Mouse (Mus musculus) intestine, embryonic 15.5 days (tissue): ENCODE results near the gene Rps3a1. TPM values are rescaled to one million over a fixed set of nuclear protein-coding genes. Genes with fewer than 3 reads are reported as not detected.

Experiments used
- ATAC-seq: fragments of 200-750 bp; cut with Nextera tagmentation; 2 replicates; pipeline ENCODE4 v1.8.0; 2017; ENCODE audit warnings: moderate TSS enrichment, moderate library complexity
- H3K27ac ChIP-seq: fragments of 300-500 bp; sonication (generic); 2 replicates; pipeline ENCODE4 v1.5.1; 2015; ENCODE audit warnings: mild to moderate bottlenecking, inconsistent platforms
- H3K27me3 ChIP-seq: fragments of 300-500 bp; sonication (generic); replicated peaks from 2 replicates; pipeline ENCODE4 v1.6.1; 2015; ENCODE audit warnings: inconsistent platforms
- H3K36me3 ChIP-seq: fragments of 300-500 bp; sonication (generic); 2 replicates; pipeline ENCODE4 v1.6.1; 2015; ENCODE audit warnings: inconsistent platforms
- H3K4me1 ChIP-seq: fragments of 300-500 bp; sonication (generic); replicated peaks from 2 replicates; pipeline ENCODE4 v1.6.1; 2015; ENCODE audit warnings: inconsistent platforms
- H3K4me2 ChIP-seq: fragments of 300-500 bp; sonication (generic); replicated peaks from 2 replicates; pipeline ENCODE4 v1.6.1; 2015; ENCODE audit warnings: mild to moderate bottlenecking, inconsistent platforms
- H3K4me3 ChIP-seq: fragments of 300-500 bp; sonication (generic); replicated peaks from 2 replicates; pipeline ENCODE4 v1.5.1; 2015; ENCODE audit warnings: inconsistent platforms
- H3K9ac ChIP-seq: fragments of 300-500 bp; sonication (generic); 2 replicates; pipeline ENCODE4 v1.6.1; 2015; ENCODE audit warnings: inconsistent platforms
- H3K9me3 ChIP-seq: fragments of 300-500 bp; sonication (generic); 2 replicates; pipeline ENCODE4 v1.6.1; 2016; ENCODE audit warnings: inconsistent platforms
- WGBS: fragments of 180-500 bp; shearing (Covaris S2); methylation state at CpG from one replicate; pipeline ENCODE4 v1.1.7; 2015; 5-methylcytosine and 5-hydroxymethylcytosine counted together
- polyA plus RNA-seq: library from polyadenylated mRNA; unstranded; fragments of >200 nt; fragmentation: Nextera tagmentation; extraction: Ambion mirVana; gene quantifications from 2 replicates; pipeline ENCODE4 v1.2.1, GENCODE M21; 2015

Gene Rps3a1
- polyA plus RNA-seq, 1 experiment from 2014 or later = 1,419 TPM

GRCm38 (mm10) chr3:86139660-86140059 is 2.8 kb downstream of the Rps3a1 start:
- H3K9ac ChIP-seq = no peak overlapping the region
- H3K27ac ChIP-seq = no peak overlapping the region
- no peaks in the 10 kb centered on the region for H3K27me3 ChIP-seq
- WGBS = 94% methylated on average over 4 of the region's 4 CpGs
- H3K4me3 ChIP-seq = no peak overlapping the region
- no peak for ATAC-seq
- no peak overlapping the region for H3K4me2 ChIP-seq
- H3K36me3 ChIP-seq = peaks cover 20% of the 10 kb centered on the region
- H3K9me3 ChIP-seq = no peaks in the 10 kb centered on the region
- H3K4me1 ChIP-seq = peaks cover 8% of the 10 kb centered on the region

GRCm38 (mm10) chr3:86136936-86137574 is 5.4 kb downstream of the Rps3a1 start:
- ATAC-seq = no peak
- H3K4me1 ChIP-seq = peaks cover 8% of the 10 kb centered on the region
- no peaks in the 10 kb centered on the region for H3K27me3 ChIP-seq
- H3K9me3 ChIP-seq = no peaks in the 10 kb centered on the region
- H3K9ac ChIP-seq = no peak overlapping the region
- no peak overlapping the region for H3K4me2 ChIP-seq
- H3K4me3 ChIP-seq = no peak overlapping the region
- H3K27ac ChIP-seq = no peak overlapping the region
- peaks cover 20% of the 10 kb centered on the region for H3K36me3 ChIP-seq
- WGBS = 90% methylated on average over 6 of the region's 6 CpGs

GRCm38 (mm10) chr3:86135886-86136563 is 6.5 kb downstream of the Rps3a1 start:
- H3K27me3 ChIP-seq = no peaks in the 10 kb centered on the region
- H3K4me3 ChIP-seq = no peak overlapping the region
- peaks cover 8% of the 10 kb centered on the region for H3K4me1 ChIP-seq
- peak; percentile 13; the same call in 1 of the 2 replicates for ATAC-seq
- H3K4me2 ChIP-seq = no peak overlapping the region
- H3K27ac ChIP-seq = no peak overlapping the region
- 84% methylated on average over 6 of the region's 6 CpGs for WGBS
- peaks cover 20% of the 10 kb centered on the region for H3K36me3 ChIP-seq
- H3K9ac ChIP-seq = no peak overlapping the region
- H3K9me3 ChIP-seq = no peaks in the 10 kb centered on the region

DNA sequence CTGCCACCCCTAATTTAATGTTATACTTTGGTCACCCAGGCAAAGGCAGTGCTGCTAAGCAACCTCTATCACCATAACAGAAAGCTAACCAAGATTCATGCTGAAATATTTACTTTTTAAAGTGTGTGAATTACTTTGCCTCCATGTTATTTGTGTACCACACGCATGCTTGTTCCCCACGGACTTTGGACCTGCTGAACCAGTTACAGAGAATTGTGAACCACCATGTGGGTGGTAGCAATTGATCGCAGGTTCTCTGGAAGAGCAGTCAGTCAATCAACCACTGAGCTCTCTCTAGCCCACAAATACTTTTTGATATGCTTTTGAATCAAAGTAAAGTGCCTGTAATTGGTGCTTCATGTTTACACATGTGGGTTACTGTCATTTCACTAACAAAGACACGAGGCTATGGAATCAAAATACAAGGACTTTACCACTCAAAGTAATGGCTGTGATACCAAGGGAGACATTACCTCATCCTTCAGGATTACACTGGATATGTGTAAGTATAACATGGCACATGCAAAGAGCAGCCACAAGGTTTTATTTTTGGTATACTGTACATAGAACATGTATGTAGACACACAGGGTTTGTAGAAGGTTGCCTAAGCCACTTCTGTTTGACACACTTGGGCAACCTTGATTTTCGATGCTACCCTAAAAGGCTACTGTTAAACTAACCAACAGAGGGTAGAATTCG is 7.4 kb downstream of the Rps3a1 start:
- Histone ChIP-seq H3K9ac (no peak overlapping the region), H3K4me2 (no peak overlapping the region), H3K9me3 (no peaks in the 10 kb centered on the region), H3K27me3 (no peaks in the 10 kb centered on the region), H3K36me3 (peaks cover 18% of the 10 kb centered on the region), H3K4me3 (no peak overlapping the region), H3K27ac (no peak overlapping the region), H3K4me1 (no peaks in the 10 kb centered on the region)
- peak; percentile 37; the same call in 1 of the 2 replicates for ATAC-seq
- 81% methylated on average over 6 of the region's 6 CpGs for WGBS

DNA sequence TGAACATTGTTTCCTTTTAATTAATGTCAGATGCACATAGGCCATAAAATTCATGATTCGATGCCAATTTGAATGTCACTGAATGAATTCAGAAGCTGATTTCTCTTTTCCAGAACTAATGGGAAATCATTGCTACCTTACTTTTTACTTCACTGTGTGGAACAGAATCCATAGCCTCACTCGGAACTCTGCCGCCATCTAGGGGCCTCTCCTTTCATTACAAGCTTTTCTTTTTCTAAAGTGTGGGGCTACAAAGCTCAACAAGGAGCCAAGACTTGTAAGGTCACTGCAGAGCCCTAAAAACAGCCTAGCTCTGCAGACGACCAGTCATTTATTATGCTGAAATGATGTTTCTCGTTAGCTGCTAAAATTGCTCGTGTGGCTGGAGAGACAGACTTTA is 12.7 kb downstream of the Rps3a1 start:
- Histone ChIP-seq H3K4me1 (no peaks in the 10 kb centered on the region), H3K9ac (no peak overlapping the region), H3K9me3 (no peaks in the 10 kb centered on the region), H3K27me3 (no peaks in the 10 kb centered on the region), H3K4me2 (no peak overlapping the region), H3K36me3 (peaks cover 12% of the 10 kb centered on the region; the same call in 1 of the 2 replicates), H3K27ac (no peak overlapping the region), H3K4me3 (no peak overlapping the region)
- ATAC-seq = no peak
- 17% methylated on average over 6 of the region's 6 CpGs for WGBS

- peaks cover 20% of the 10 kb centered on the region for H3K36me3 ChIP-seq
Observed at GRCm38 (mm10) chr3:86123251-86123746, 19.2 kb downstream of the Rps3a1 start.

DNA sequence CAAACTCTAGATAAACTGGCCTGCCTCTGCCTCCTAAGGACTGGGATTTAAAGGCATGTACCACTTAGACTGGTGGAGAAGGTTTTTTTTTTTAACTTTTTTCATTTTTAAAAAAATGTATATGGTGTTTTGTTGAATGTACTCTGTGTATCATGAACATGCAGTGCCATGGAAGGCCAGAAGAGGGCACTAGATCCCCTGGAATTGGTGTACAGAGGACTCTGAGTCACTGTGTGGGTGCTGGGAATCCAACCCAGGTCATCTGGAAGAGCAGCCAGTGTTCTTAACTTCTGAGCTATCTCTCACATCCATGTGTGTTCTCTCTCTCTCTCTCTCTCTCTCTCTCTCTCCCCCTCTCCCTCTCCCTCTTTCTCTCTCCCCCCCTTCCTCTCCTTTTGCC is 20.3 kb downstream of the Rps3a1 start:
- H3K4me2 ChIP-seq = no peak overlapping the region
- H3K27me3 ChIP-seq = no peaks in the 10 kb centered on the region
- H3K9ac ChIP-seq = no peak overlapping the region
- H3K36me3 ChIP-seq = peaks cover 17% of the 10 kb centered on the region
- no peak overlapping the region for H3K4me3 ChIP-seq
- H3K9me3 ChIP-seq = no peaks in the 10 kb centered on the region
- no peak overlapping the region for H3K27ac ChIP-seq
- no peak for ATAC-seq
- no peaks in the 10 kb centered on the region for H3K4me1 ChIP-seq

More at GRCm38 (mm10) chr3:86123251-86123746, 19.2 kb downstream of the Rps3a1 start:
- Histone ChIP-seq H3K9ac (no peak overlapping the region), H3K27ac (no peak overlapping the region), H3K4me3 (no peak overlapping the region), H3K9me3 (no peaks in the 10 kb centered on the region), H3K4me2 (no peak overlapping the region), H3K27me3 (no peaks in the 10 kb centered on the region), H3K4me1 (no peaks in the 10 kb centered on the region)
- ATAC-seq = no peak
- WGBS = 66% methylated on average over 8 of the region's 8 CpGs

DNA sequence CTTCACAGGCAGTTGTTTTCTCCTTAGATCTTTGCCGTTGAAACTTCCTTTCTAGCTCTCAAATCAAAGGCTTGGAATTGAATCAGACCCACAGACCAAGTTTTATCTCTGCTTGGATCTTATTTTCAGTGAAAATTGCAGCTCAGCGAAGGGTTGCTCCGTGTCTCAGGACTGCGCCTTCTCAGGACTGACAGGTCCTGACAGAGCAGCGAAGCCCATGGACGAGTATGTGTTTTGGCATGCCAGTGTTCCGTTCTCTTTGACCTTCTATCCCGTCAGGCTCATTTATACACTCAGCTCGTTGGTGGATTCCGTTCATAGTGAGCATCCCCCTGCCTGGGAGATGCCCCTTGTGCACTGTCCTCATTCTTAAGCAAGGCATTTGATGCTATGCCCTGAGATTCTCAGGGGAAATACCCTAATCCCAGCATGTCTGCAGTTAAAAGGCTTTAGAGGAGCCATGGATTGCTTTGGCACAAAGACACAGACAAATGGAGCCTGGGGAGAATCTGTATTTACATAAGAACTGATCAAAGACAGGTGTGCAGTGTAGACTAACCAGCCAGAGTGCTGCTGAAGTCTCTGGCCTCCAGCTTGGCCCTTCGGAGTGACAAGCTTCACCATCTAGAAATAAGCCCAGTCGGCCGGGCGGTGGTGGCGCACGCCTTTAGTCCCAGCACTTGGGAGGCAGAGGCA is 23.1 kb downstream of the Rps3a1 start:
- Histone ChIP-seq H3K27me3 (no peaks in the 10 kb centered on the region), H3K4me3 (no peak overlapping the region), H3K4me2 (no peak overlapping the region), H3K27ac (no peak overlapping the region), H3K9me3 (no peaks in the 10 kb centered on the region), H3K4me1 (no peaks in the 10 kb centered on the region), H3K9ac (no peak overlapping the region), H3K36me3 (peaks cover 18% of the 10 kb centered on the region)
- WGBS = 63% methylated on average over 16 of the region's 16 CpGs
- no peak for ATAC-seq

- Histone ChIP-seq H3K4me2 (no peak overlapping the region), H3K27ac (no peak overlapping the region), H3K4me3 (no peak overlapping the region), H3K9ac (no peak overlapping the region), H3K36me3 (peaks cover 14% of the 10 kb centered on the region), H3K4me1 (no peaks in the 10 kb centered on the region), H3K9me3 (no peaks in the 10 kb centered on the region), H3K27me3 (no peaks in the 10 kb centered on the region)
- 88% methylated on average over 4 of the region's 4 CpGs for WGBS
- ATAC-seq = no peak
Observed at GRCm38 (mm10) chr3:86116951-86117350, 25.6 kb downstream of the Rps3a1 start.

DNA sequence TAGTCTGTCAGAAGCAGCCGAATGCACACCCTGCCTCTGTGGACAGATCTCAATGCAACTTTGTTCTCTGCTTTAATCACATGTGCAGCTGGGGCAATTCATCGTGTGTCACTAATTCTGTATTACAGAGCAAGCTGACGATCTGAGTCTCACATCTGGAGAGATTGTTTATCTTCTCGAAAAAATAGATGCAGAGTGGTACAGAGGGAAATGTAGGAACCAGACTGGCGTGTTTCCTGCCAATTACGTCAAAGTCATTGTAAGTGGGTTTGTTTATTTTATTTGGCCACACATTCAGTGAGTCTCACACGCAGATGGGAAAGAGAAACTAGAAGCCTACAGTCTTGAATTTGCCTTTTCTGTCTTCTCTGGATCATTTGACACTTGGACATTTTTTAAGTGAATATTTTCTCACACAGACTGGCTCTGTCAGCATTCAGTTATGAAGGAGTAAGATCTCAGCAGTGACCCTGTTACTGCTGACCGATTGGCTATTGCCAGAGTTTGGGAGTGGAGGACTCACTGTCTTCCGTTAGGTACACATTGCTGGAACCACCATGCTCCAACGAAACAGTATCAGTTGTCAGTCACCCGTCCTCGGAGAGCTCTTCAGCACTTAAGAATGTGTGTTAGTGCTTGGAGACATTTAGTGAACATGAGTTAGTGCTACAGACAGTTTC is 27.7 kb downstream of the Rps3a1 start:
- Histone ChIP-seq H3K4me2 (no peak overlapping the region), H3K4me1 (no peaks in the 10 kb centered on the region), H3K4me3 (no peak overlapping the region), H3K36me3 (peaks cover 7% of the 10 kb centered on the region), H3K9ac (no peak overlapping the region), H3K27ac (no peak overlapping the region), H3K9me3 (no peaks in the 10 kb centered on the region), H3K27me3 (no peaks in the 10 kb centered on the region)
- 40% methylated on average over 12 of the region's 12 CpGs for WGBS
- peak; percentile 72 for ATAC-seq

- Histone ChIP-seq H3K4me1 (0 out of 2 replicates have a peak, but pooled peaks cover 3% of the 10 kb centered on the region), H3K27me3 (no peaks in the 10 kb centered on the region), H3K9ac (no peak overlapping the region), H3K4me3 (no peak overlapping the region), H3K9me3 (no peaks in the 10 kb centered on the region), H3K27ac (no peak overlapping the region), H3K36me3 (peaks cover 7% of the 10 kb centered on the region; the same call in 1 of the 2 replicates), H3K4me2 (no peak overlapping the region)
- WGBS = 88% methylated on average over 7 of the region's 7 CpGs
- no peak for ATAC-seq
Observed at GRCm38 (mm10) chr3:86112766-86113165, 29.7 kb downstream of the Rps3a1 start.
